Mouse (Mus musculus): Measurements from ENCODE around the gene 9130409I23Rik.

DNA sequence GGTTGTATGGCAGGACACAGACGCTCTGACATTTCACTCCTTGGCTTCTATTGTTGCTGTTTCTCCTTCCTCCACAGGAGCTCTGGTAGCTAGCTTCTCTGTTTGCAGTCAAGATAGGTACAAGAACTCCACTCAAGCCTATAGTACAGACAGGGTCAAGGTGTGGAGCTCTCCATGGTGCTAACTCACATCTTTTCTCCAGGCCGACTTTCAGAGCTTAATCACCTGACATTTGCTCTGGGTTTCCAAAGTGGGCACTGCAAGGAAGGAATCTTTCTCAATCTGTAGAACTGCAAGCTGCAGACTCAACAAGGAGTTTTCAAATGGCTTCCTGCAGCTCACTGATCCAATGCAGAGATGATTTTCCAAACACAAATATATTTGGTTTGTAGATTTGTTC is 33.0 kb downstream of the 9130409I23Rik start:
- TF ChIP-seq CTCF (IDR thresholded peaks at IDR 0.05; ENCODE audit: insufficient read depth, low read depth, low read length), result no peak
- no peak for TF ChIP-seq POLR2A (IDR thresholded peaks at IDR 0.05; ENCODE audit: insufficient read depth, low read depth, low read length)
